Mouse (Mus musculus) layer of hippocampus, adult 6 months (tissue): ENCODE results near the gene Rgs16. TPM values are rescaled to one million over a fixed set of nuclear protein-coding genes. Genes with fewer than 3 reads are reported as not detected.

ENCODE experiments used
- long read RNA-seq, 2 experiments: library from polyadenylated mRNA; unstranded; transcript quantifications; one replicate each; pipeline ENCODE4 v2.0.0; 2019 to 2020
- polyA plus RNA-seq: library from polyadenylated mRNA; unstranded; fragments of <200 nt; fragmentation: Nextera tagmentation; gene quantifications from 2 replicates; pipeline ENCODE4 v1.2.3, GENCODE M21; 2021

The Rgs16 gene
- polyA plus RNA-seq = 3.5 and 4.1 TPM in 2 replicates
- long read RNA-seq, experiment 1, transcript Rgs16-201 (5 exons, 2,339 nt) = major isoform, 13 of 14 reads
- long read RNA-seq, experiment 1, partial matches to known transcripts = 0 of 14 reads
- long read RNA-seq, experiment 1, other reads (novel, unspliced or antisense) = 1 of 14 reads
- long read RNA-seq, experiment 2, transcript Rgs16-201 (5 exons, 2,339 nt) = major isoform, 38 of 42 reads
- long read RNA-seq, experiment 2, partial matches to known transcripts = 2 of 42 reads
- long read RNA-seq, experiment 2, other reads (novel, unspliced or antisense) = 2 of 42 reads

DNA sequence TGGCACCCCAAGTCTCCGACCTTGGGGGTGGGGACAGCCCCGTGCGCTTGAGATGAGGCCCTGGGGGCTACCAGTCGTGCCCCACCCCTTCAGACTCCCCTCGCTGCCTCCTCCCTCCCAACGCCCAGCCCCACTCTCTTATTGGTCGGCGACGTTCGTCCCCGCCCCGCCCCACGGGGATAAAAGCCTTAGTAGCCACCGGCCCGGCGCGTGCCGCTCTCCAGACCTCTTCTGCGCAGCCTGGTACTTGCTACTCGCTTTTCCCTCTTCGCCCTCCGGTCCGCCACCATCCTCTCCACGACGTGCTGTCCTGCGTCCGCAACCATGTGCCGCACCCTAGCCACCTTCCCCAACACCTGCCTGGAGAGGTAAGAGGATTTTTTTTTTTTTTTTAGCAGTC is at the start of gene Rgs16:
TSS of gene Rgs16 (plus strand) at position 205 of the 400 bp plus-strand sequence.

GRCm38 (mm10) chr1:153749211-153749801 is 9.2 kb downstream of the Rgs16 start, which contains the start of gene Rnasel:
Gene Rnasel (plus strand): TSS chr1:153749426.

Other genes starting within 250 kb of the Rgs16 start
- gene Npl, start 190.3 kb upstream of the Rgs16 start, polyA plus RNA-seq = 3.8 and 4.0 TPM in 2 replicates
- 6.8 and 8.5 TPM in 2 replicates for gene Rgs8, start 87.3 kb upstream of the Rgs16 start, polyA plus RNA-seq
- 3.2 and 3.4 TPM in 2 replicates for gene Rnasel, start 9.1 kb downstream of the Rgs16 start, polyA plus RNA-seq
- 0.25 and 0.60 TPM in 2 replicates for gene Rgsl1, start 103.8 kb downstream of the Rgs16 start, polyA plus RNA-seq
- gene Teddm1b, start 134.0 kb downstream of the Rgs16 start, polyA plus RNA-seq = 0.98 and 1.2 TPM in 2 replicates
- not detected in 2 replicates for gene Teddm1a, start 151.4 kb downstream of the Rgs16 start, polyA plus RNA-seq
- gene Glul, start 159.6 kb downstream of the Rgs16 start, polyA plus RNA-seq = 175 and 203 TPM in 2 replicates
- gene Teddm2, start 159.9 kb downstream of the Rgs16 start, polyA plus RNA-seq = 1.4 TPM in 2 replicates